15 mouse cellular contexts compared by ENCODE assay signal in genomic region chr16:44508772-44509171, GRCm38 (mm10). TPM values are rescaled to one million over a fixed set of nuclear protein-coding genes. Genes with fewer than 3 reads are reported as not detected.
DNase-seq lines count a peak whose midpoint lies in the region; ATAC-seq and TF ChIP-seq lines count a peak whose summit lies in the region.
"Had no signal": no experiment of that assay in that cellular context is flagged by ENCODE, and none has a peak within 500 bp of the region (broad histone marks: within the 10 kb centered on the region; RNA-seq: fewer than 3 reads in every experiment).

No protein-coding gene starts in this region.

- H3K4me3 ChIP-seq in hindbrain, embryonic 12.5 days = no peak overlapping the region
- no peak overlapping the region for H3K4me3 ChIP-seq in hindbrain, embryonic 13.5 days
- H3K4me3 ChIP-seq in embryonic facial prominence, embryonic 14.5 days (ENCODE audit: low read depth, low read length) = no peak overlapping the region
- H3K4me3 ChIP-seq in kidney, adult 2 months (ENCODE audit: insufficient read depth, low read depth, low read length) = no peak overlapping the region
- H3K4me3 ChIP-seq: neural tube, embryonic 13.5 days had no signal

- 0 out of 2 replicates have a peak overlapping the region, but pooled peaks have one; percentile 1 for H3K27ac ChIP-seq in hindbrain, embryonic 12.5 days
- H3K27ac ChIP-seq in hindbrain, embryonic 13.5 days = no peak overlapping the region; the same call in 1 of the 2 replicates
- H3K27ac ChIP-seq in embryonic facial prominence, embryonic 14.5 days (replicated peaks; ENCODE audit: low read depth, low read length) = peak overlapping the region; percentile 87
- H3K27ac ChIP-seq in kidney, adult 2 months (ENCODE audit: insufficient read depth, low read depth, low read length) = no peak overlapping the region
- H3K27ac ChIP-seq: neural tube, embryonic 13.5 days had no signal

- H3K9ac ChIP-seq in hindbrain, embryonic 12.5 days = no peak overlapping the region
- H3K9ac ChIP-seq in hindbrain, embryonic 13.5 days = no peak overlapping the region
- no peak overlapping the region for H3K9ac ChIP-seq in embryonic facial prominence, embryonic 14.5 days (ENCODE audit: low read depth, low read length)
- H3K9ac ChIP-seq: neural tube, embryonic 13.5 days had no signal

- 90% methylated on average over 13 of the region's 13 CpGs for whole genome bisulfite sequencing in hindbrain, embryonic 12.5 days
- WGBS in hindbrain, embryonic 13.5 days = 92% methylated on average over 13 of the region's 13 CpGs
- WGBS in embryonic facial prominence, embryonic 14.5 days = 77% methylated on average over 13 of the region's 13 CpGs
- 95% methylated on average over 13 of the region's 13 CpGs for WGBS in kidney, adult 2 months

- peaks cover 7% of the 10 kb centered on the region for H3K4me1 ChIP-seq in hindbrain, embryonic 12.5 days
- peaks cover 14% of the 10 kb centered on the region; the same call in 1 of the 2 replicates for H3K4me1 ChIP-seq in hindbrain, embryonic 13.5 days (replicated peaks)
- peaks cover 46% of the 10 kb centered on the region for H3K4me1 ChIP-seq in embryonic facial prominence, embryonic 14.5 days (ENCODE audit: control insufficient read depth, insufficient read depth, low read length)
- no peaks in the 10 kb centered on the region for H3K4me1 ChIP-seq in kidney, adult 2 months (ENCODE audit: control insufficient read depth, insufficient read depth, low read length)

- TF ChIP-seq CTCF in kidney, adult 2 months (conservative IDR thresholded peaks at IDR 0.05; ENCODE audit: insufficient read depth, insufficient read length, low read depth, low read length) = no peak

- H3K4me2 ChIP-seq in hindbrain, embryonic 12.5 days (replicated peaks) = no peak overlapping the region
- H3K4me2 ChIP-seq in hindbrain, embryonic 13.5 days = no peak overlapping the region
- no peak overlapping the region for H3K4me2 ChIP-seq in embryonic facial prominence, embryonic 14.5 days (ENCODE audit: low read depth, low read length)
- H3K4me2 ChIP-seq: liver, embryonic 11.5 days; neural tube, embryonic 13.5 days had no signal

- ATAC-seq in hindbrain, embryonic 12.5 days (ENCODE audit: low FRiP score) = no peak
- ATAC-seq in hindbrain, embryonic 13.5 days (ENCODE audit: low FRiP score) = no peak
- peak; percentile 19; the same call in 1 of the 2 replicates for ATAC-seq in embryonic facial prominence, embryonic 14.5 days (ENCODE audit: low read depth)

- TF ChIP-seq POLR2A in kidney, adult 2 months (IDR thresholded peaks at IDR 0.05; ENCODE audit: low read depth, low read length) = no peak

- intact Hi-C loops in left cerebral cortex, postnatal 4 days (cut with DNase I) = no loop called here

- no peaks in the 10 kb centered on the region for H3K27me3 ChIP-seq in hindbrain, embryonic 12.5 days
- no peaks in the 10 kb centered on the region for H3K27me3 ChIP-seq in hindbrain, embryonic 13.5 days
- no peaks in the 10 kb centered on the region for H3K27me3 ChIP-seq in embryonic facial prominence, embryonic 14.5 days (replicated peaks; ENCODE audit: control insufficient read depth, insufficient read depth, low read length)
- no peaks in the 10 kb centered on the region for H3K27me3 ChIP-seq in kidney, adult 2 months (replicated peaks; ENCODE audit: control insufficient read depth, insufficient read depth, low read length)
- H3K27me3 ChIP-seq: neural tube, embryonic 13.5 days had no signal

- peak; percentile 52 for DNase-seq in left cerebral cortex, postnatal 4 days
- no peak for DNase-seq in left cerebral cortex, adult 11 months (ENCODE audit: low spot score)
- DNase-seq in cerebellum, adult 9-11 months = peak; percentile 63
- DNase-seq in embryonic facial prominence, embryonic 14.5 days (ENCODE audit: low spot score) = no peak
- DNase-seq in gastrocnemius, postnatal 10 days = no peak
- DNase-seq in kidney, adult 2 months = no peak
- DNase-seq: gastrocnemius, postnatal 25 days; heart, postnatal 14 days; kidney, adult 9 months; spleen, adult 18-20 months had no signal

- H3K9me3 ChIP-seq in hindbrain, embryonic 12.5 days (replicated peaks) = no peaks in the 10 kb centered on the region
- no peaks in the 10 kb centered on the region for H3K9me3 ChIP-seq in hindbrain, embryonic 13.5 days
- H3K9me3 ChIP-seq in embryonic facial prominence, embryonic 14.5 days (ENCODE audit: control insufficient read depth, low read length) = no peaks in the 10 kb centered on the region
- H3K9me3 ChIP-seq: neural tube, embryonic 13.5 days had no signal

- peaks cover 41% of the 10 kb centered on the region for H3K36me3 ChIP-seq in hindbrain, embryonic 12.5 days
- peaks cover 20% of the 10 kb centered on the region for H3K36me3 ChIP-seq in hindbrain, embryonic 13.5 days
- peaks cover 76% of the 10 kb centered on the region for H3K36me3 ChIP-seq in embryonic facial prominence, embryonic 14.5 days (ENCODE audit: control insufficient read depth, insufficient read depth, low read length)
- no peaks in the 10 kb centered on the region for H3K36me3 ChIP-seq in kidney, adult 2 months (ENCODE audit: control insufficient read depth, insufficient read depth, low read length)

RNA-seq across cellular contexts. Expression of gene Boc, which starts 49.9 kb away (rescaled TPM):
- 35.5 and 37.5 TPM in 2 replicates for polyA plus RNA-seq in hindbrain, embryonic 12.5 days (2016; fragmentation: Nextera tagmentation; extraction: Ambion mirVana)
- polyA plus RNA-seq in hindbrain, embryonic 13.5 days (2015; fragmentation: Nextera tagmentation; extraction: Ambion mirVana) = 14.0 and 17.2 TPM in 2 replicates
- 10 to 100 TPM; 20.0 to 22.4 TPM for total RNA-seq in left cerebral cortex, postnatal 4 days (2021)
- polyA plus RNA-seq in embryonic facial prominence, embryonic 14.5 days (2014; fragmentation: Nextera tagmentation; extraction: Ambion mirVana) = 34.8 and 43.6 TPM in 2 replicates
- 10 to 100 TPM; 14.0 to 15.9 TPM for total RNA-seq in gastrocnemius, postnatal 10 days (2021)
- polyA plus RNA-seq in kidney, adult 2 months (2012; rRNA removed) = 8.5 and 8.8 TPM in 2 replicates
- total RNA-seq: monocyte, adult 5-6 weeks had no signal

Comparison
In these comparisons a context has a peak if more than half of its experiments do, and no peak if none do; other contexts are left out.
1. H3K27ac ChIP-seq: peak in hindbrain, embryonic 12.5 days (single experiment) and embryonic facial prominence, embryonic 14.5 days (single experiment); none in hindbrain, embryonic 13.5 days (single experiment) and kidney, adult 2 months (single experiment).
2. DNase-seq: peak in left cerebral cortex, postnatal 4 days (single experiment) and cerebellum, adult 9-11 months (single experiment); none in left cerebral cortex, adult 11 months (single experiment), embryonic facial prominence, embryonic 14.5 days (single experiment), gastrocnemius, postnatal 10 days (single experiment) and kidney, adult 2 months (single experiment).